Mouse (Mus musculus): ENCODE measurements around the gene Abcg4. TPM values are rescaled to one million over a fixed set of nuclear protein-coding genes. Genes with fewer than 3 reads are reported as not detected.

Abcg4 gene
- polyA plus RNA-seq, 1 experiment from 2014 or later: 2.7 TPM

DNA sequence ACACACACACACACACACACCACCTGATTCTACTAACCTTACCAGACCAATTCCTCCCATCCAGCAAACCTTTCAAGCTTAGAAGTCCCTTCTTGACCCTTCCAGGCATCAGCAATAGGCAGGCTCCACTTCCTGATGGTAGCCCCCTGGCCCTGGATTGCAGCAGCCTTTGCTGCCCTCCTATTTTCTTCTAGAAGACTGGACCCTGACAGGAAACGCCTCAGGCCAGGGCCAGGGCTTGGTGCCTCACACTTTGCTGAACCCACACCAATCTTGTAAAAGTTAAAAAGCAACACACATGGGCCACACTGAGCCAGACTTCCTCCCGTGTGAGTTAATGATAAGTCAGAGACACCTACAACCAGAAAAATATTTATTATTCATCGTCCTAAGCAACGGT is 51.3 kb downstream of the Abcg4 start:
- no peak for DNase-seq

DNA sequence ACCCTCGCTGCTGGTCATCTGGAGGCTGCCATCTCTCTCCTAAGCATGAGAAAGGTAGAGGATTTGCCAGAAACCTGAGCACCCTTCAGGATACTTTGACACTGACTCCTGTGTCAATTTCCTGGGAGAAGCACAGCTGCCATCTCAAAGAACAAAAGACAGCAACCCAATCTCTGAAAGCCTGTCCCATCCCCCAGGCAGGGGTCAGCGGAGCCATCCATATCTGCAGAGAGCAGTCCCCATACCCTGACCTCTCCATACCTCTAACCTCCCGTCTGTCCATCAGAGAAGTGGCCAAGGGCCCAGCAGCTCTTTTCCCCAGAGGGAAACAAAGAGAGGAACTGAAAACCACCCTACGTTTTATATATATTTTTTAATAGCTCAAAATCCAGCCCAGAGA is 51.8 kb downstream of the Abcg4 start:
- Histone ChIP-seq H3K36me3 (ENCODE audit: insufficient read depth) (no peaks in the 10 kb centered on the region), H3K9me3 (ENCODE audit: low read depth, low read length) (no peaks in the 10 kb centered on the region), H3K4me2 (no peak overlapping the region), H3K4me1 (ENCODE audit: insufficient read depth) (0 out of 2 replicates have a peak, but pooled peaks cover 4% of the 10 kb centered on the region), H3K9ac (no peak overlapping the region; the same call in 1 of the 2 replicates), H3K4me3 (ENCODE audit: low read depth, low read length) (no peak overlapping the region), H3K27ac (ENCODE audit: low read depth) (no peak overlapping the region), H3K27me3 (ENCODE audit: insufficient read depth, low read length) (no peaks in the 10 kb centered on the region)
- no peak for TF ChIP-seq CTCF (IDR thresholded peaks at IDR 0.05; ENCODE audit: low read depth)
- no peak for DNase-seq
- no peak for ATAC-seq (ENCODE audit: insufficient read depth)
- 54% methylated on average over 4 of the region's 4 CpGs for WGBS

More for the DNA sequence above, 51.3 kb downstream of the Abcg4 start:
- WGBS: 61% methylated on average over 4 of the region's 4 CpGs
- H3K4me1 ChIP-seq (ENCODE audit: insufficient read depth): 0 out of 2 replicates have a peak, but pooled peaks cover 4% of the 10 kb centered on the region
- H3K36me3 ChIP-seq (ENCODE audit: insufficient read depth): no peaks in the 10 kb centered on the region
- H3K9me3 ChIP-seq (ENCODE audit: low read depth, low read length): no peaks in the 10 kb centered on the region
- H3K4me2 ChIP-seq: no peak overlapping the region
- no peaks in the 10 kb centered on the region for H3K27me3 ChIP-seq (ENCODE audit: insufficient read depth, low read length)
- ATAC-seq (ENCODE audit: insufficient read depth): no peak
- H3K9ac ChIP-seq: no peak overlapping the region
- no peak overlapping the region for H3K27ac ChIP-seq (ENCODE audit: low read depth)
- no peak for TF ChIP-seq CTCF (IDR thresholded peaks at IDR 0.05; ENCODE audit: low read depth)
- H3K4me3 ChIP-seq (ENCODE audit: low read depth, low read length): no peak overlapping the region

DNA sequence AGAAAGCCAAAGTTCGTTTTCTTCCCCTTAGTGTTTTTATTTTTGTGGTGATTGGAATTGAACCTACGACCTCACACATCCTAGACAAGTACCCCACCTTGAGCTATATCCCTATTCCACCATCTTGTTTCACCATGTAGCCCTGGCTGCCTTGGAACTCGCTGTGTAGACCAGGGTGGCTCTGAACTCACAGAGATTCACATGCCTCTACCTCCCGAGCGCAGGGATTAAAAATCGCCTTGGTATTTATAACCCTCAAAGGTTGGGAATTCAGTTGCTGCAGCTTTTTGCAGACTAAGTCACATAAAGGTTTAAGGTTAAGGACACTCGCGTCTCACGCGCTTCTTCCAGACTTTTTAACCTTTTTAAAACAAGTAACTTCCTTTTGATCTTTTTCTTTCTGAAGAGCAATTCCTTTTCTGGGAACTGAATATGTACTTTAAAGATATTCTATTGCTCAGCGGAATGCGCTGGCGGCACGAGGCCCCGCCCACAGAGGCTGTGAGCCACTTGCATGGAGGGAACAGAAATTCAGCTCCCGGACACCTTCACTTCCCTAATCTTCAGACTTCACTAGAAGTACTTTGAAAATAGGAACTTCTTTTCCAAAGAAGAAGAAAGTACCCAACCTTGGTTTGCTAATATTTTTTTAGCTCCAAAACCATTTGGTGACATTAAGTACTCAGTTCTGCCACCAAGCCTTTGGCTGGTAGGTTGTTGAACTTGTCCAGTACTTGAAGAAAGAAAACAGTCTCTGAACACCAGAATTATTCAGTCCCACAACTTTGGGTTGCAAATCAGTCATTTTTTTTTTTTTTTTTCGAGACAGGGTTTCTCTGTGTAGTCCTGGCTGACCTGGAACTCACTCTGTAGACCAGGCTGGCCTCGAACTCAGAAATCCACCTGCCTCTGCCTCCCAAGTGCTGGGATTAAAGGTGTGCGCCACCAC is 53.7 kb downstream of the Abcg4 start:
- no peaks in the 10 kb centered on the region for H3K27me3 ChIP-seq (ENCODE audit: insufficient read depth, low read length)
- peak; percentile 81 for DNase-seq
- TF ChIP-seq CTCF (IDR thresholded peaks at IDR 0.05; ENCODE audit: low read depth): no peak

DNA sequence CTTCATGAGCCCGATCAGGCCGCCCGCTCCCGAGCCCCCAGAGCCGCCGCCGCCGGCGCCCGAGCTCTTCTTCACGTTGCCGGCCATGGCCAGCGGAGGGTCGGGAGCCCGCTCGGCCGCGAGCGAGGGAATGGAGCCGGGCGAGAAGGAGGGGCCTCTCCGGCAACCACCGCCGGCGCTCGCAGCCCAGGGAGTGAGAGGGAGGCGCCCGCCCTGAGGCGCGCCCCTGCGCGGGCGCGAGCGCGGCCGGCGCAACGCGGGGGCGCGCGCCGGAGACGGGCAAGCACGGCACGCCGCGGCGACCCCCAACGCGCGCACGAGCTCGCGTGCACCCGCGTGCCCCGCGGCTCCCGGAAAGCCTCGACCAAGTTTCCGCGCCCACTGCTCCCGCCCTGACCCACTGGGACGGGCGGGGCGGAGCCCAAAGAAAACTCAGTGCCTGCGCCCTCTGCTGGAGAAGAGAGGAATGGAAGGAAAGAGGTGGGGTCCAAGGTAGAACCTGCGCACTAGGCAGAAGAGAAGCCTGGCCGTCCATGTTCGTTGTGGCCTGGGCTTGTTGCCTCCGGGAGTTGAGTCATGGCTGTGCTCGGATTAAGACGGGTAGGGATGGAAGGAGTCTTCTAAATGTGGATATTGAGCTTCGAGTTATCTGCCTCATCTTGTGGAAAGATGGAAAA is 54.5 kb downstream of the Abcg4 start, which contains the start of gene Cbl:
Gene Cbl, minus strand, starts transcription at position 248 of the 677 bp plus-strand sequence.
- peak within 1 kb of the TSS; percentile 90 for H3K27ac ChIP-seq (ENCODE audit: low read depth)

More for the DNA sequence above, 53.7 kb downstream of the Abcg4 start:
- WGBS: 18% methylated on average over 19 of the region's 19 CpGs
- peak overlapping the region; percentile 27; the same call in 1 of the 2 replicates for H3K9ac ChIP-seq
- 0 out of 2 replicates have a peak, but pooled peaks cover 4% of the 10 kb centered on the region for H3K4me1 ChIP-seq (ENCODE audit: insufficient read depth)
- no peaks in the 10 kb centered on the region for H3K36me3 ChIP-seq (ENCODE audit: insufficient read depth)
- peak; percentile 47; the same call in 1 of the 2 replicates for ATAC-seq (ENCODE audit: insufficient read depth)
- peak overlapping the region; percentile 77 for H3K4me2 ChIP-seq
- H3K4me3 ChIP-seq (ENCODE audit: low read depth, low read length): peak overlapping the region; percentile 88
- peak overlapping the region; percentile 68 for H3K27ac ChIP-seq (ENCODE audit: low read depth)
- H3K9me3 ChIP-seq (ENCODE audit: low read depth, low read length): no peaks in the 10 kb centered on the region

DNA sequence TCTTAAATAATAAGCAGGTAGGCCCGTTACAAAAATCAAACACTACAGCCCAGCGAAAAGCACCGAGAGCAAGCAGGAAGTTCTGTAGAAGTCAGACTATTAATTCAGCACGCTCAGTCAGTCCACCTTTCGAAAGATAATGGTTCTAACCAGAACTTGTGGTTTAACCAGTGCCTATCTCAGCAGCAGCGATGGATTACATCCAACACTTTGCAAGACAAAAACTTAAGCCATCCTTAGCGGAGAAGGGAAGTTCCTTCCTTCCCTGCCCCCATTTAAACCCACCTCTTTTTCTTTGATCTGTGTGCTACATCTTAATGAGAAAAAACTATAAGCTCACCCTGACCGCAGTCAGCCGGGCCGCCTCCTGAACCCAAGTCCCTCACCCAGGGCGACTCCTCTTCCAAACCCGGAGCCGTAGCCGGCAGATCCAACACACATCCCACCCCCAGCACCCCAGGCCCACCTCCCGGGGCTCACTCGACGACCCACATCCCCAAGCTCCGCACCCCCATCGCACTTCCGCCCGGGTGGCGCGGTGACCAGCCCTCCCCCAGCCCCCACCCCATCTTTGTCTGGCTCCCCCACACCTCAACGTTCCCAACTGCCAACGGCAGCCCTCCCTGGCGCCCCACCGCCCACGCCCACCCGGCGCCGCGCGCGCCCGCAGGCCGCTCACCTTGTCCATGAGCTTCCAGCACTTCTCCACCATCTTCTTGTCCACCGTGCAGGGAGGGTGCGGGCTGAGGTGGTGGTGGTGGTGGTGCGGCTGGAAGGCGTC is 55.2 kb downstream of the Abcg4 start:
- ATAC-seq (ENCODE audit: insufficient read depth): peak; percentile 74
- H3K4me2 ChIP-seq: peak overlapping the region; percentile 77
- 0 out of 2 replicates have a peak, but pooled peaks cover 4% of the 10 kb centered on the region for H3K4me1 ChIP-seq (ENCODE audit: insufficient read depth)
- peak overlapping the region; percentile 90 for H3K27ac ChIP-seq (ENCODE audit: low read depth)
- H3K27me3 ChIP-seq (ENCODE audit: insufficient read depth, low read length): no peaks in the 10 kb centered on the region
- peak overlapping the region; percentile 86 for H3K9ac ChIP-seq
- no peaks in the 10 kb centered on the region for H3K36me3 ChIP-seq (ENCODE audit: insufficient read depth)
- H3K4me3 ChIP-seq (ENCODE audit: low read depth, low read length): peak overlapping the region; percentile 88
- under 1% methylated on average over 39 of the region's 40 CpGs for WGBS
- no peaks in the 10 kb centered on the region for H3K9me3 ChIP-seq (ENCODE audit: low read depth, low read length)
- DNase-seq: peak; percentile 53
- TF ChIP-seq CTCF (IDR thresholded peaks at IDR 0.05; ENCODE audit: low read depth): no peak

More for the DNA sequence above, 54.5 kb downstream of the Abcg4 start, which contains the start of gene Cbl:
- WGBS: under 1% methylated on average over 76 of the region's 76 CpGs
- Histone ChIP-seq H3K4me2 (peak within 1 kb of the TSS; percentile 77), H3K9ac (peak within 1 kb of the TSS; percentile 86), H3K4me3 (ENCODE audit: low read depth, low read length) (peak within 1 kb of the TSS; percentile 88), H3K4me1 (ENCODE audit: insufficient read depth) (0 out of 2 replicates have a peak, but pooled peaks cover 4% of the 10 kb centered on the region), H3K27me3 (ENCODE audit: insufficient read depth, low read length) (no peaks in the 10 kb centered on the region), H3K36me3 (ENCODE audit: insufficient read depth) (no peaks in the 10 kb centered on the region), H3K9me3 (ENCODE audit: low read depth, low read length) (no peaks in the 10 kb centered on the region)
- TF ChIP-seq CTCF (IDR thresholded peaks at IDR 0.05; ENCODE audit: low read depth): peak; percentile 96
- DNase-seq (peak; percentile 99), ATAC-seq (ENCODE audit: insufficient read depth) (peak; percentile 92)

DNA sequence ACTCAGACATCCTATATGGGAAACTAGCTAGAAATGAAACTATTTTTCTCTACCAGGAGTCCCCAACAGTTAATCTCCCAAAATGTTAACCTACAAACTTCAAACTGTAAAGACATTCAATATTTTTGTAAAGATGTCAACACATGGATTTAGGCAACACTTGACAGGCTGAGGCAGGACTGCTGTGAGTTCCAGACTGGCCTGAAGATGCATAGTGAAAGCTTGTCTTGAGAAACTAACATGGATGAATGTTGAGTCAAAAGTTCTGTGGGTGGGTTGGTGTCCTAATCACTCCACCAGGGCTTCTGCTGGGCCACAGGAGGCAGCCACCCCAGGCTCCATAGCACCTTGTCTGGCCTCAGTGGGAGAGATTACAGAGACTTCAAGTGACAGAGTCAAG is 56.8 kb downstream of the Abcg4 start:
- DNase-seq (no peak), ATAC-seq (ENCODE audit: insufficient read depth) (no peak)
- H3K9ac ChIP-seq: no peak overlapping the region
- H3K27ac ChIP-seq (ENCODE audit: low read depth): no peak overlapping the region
- H3K4me2 ChIP-seq: peak overlapping the region; percentile 77
- 0 out of 2 replicates have a peak, but pooled peaks cover 4% of the 10 kb centered on the region for H3K4me1 ChIP-seq (ENCODE audit: insufficient read depth)
- TF ChIP-seq CTCF (IDR thresholded peaks at IDR 0.05; ENCODE audit: low read depth): no peak
- H3K36me3 ChIP-seq (ENCODE audit: insufficient read depth): no peaks in the 10 kb centered on the region
- H3K4me3 ChIP-seq (ENCODE audit: low read depth, low read length): no peak overlapping the region
- no peaks in the 10 kb centered on the region for H3K9me3 ChIP-seq (ENCODE audit: low read depth, low read length)
- H3K27me3 ChIP-seq (ENCODE audit: insufficient read depth, low read length): no peaks in the 10 kb centered on the region
